ENCODE assay signal across 8 mouse cellular contexts in the genomic region with DNA sequence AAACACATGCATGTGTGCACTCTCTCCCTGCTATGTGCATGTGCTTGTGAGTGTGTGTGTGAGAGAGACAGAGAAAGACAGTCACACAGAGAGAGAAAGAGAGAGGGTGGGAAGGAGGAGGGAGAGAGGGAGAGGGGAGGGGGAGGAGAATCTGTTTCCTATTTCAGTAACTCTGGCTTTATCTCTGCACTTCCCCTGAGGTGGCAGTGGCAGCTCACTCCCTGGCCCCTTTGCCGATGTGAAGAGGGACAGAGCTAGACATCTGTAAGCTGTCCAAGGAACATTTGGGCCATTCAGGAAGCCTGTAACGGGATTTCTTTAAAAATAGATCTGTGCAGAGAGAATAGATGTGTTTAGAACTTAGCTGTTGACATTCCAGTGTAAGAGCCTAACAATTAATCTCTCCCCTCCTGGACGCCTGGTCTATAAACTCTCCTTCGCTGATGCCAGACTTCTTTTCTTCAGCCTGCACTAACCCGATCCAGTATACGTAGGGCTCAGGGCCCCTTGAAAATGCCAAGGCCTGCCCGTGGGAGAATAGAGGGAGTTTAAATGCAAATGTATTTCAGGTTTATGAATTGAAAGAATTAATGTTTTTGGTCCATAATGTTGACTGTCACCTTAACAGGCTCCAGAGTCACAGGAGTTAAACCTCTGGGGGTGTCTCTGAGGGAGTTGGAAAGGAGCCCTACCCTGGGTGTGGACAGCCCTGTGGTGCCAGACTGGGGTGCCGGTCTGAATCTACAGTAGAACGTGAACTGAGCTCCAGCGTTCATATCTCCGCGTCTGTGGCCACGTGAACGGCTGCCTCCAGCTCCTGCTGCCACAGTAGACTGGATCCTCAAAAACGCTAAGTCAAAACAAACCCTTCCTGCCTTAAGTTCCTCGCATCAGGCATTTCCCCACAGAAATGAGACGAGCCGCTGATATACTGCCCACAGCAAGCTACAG.
A peak's percentile ranks its signal among the peaks of the same experiment; 100 is the strongest.
DNase-seq lines count a peak whose midpoint lies in the region; ATAC-seq and TF ChIP-seq lines count a peak whose summit lies in the region.

No protein-coding gene starts in this region.

- ATAC-seq in frontal cortex, adult (ENCODE audit: low TSS enrichment): peak; percentile 76
- peak; percentile 62 for ATAC-seq in lung, postnatal 0 days
- ATAC-seq in heart, embryonic 12.5 days (ENCODE audit: insufficient number of reproducible peaks, low FRiP score): peak; percentile 72
- peak; percentile 46; the same call in 1 of the 2 replicates for ATAC-seq in stomach, embryonic 14.5 days (ENCODE audit: insufficient number of reproducible peaks, insufficient read depth, low FRiP score, low read depth)

- TF ChIP-seq CTCF in lung, postnatal 0 days (IDR thresholded peaks at IDR 0.05): no peak
- TF ChIP-seq CTCF in left cerebral cortex, adult 2 months (IDR thresholded peaks at IDR 0.05): no peak

- peak overlapping the region; percentile 12; the same call in 1 of the 2 replicates for H3K4me2 ChIP-seq in lung, postnatal 0 days (replicated peaks; ENCODE audit: low read depth, low read length)
- H3K4me2 ChIP-seq in heart, embryonic 12.5 days: peak overlapping the region; percentile 52
- peak overlapping the region; percentile 32 for H3K4me2 ChIP-seq in stomach, embryonic 14.5 days (replicated peaks; ENCODE audit: low read depth, low read length)

- H3K36me3 ChIP-seq in lung, postnatal 0 days (ENCODE audit: insufficient read depth, low read length): no peaks in the 10 kb centered on the region
- H3K36me3 ChIP-seq in heart, embryonic 12.5 days: no peaks in the 10 kb centered on the region
- H3K36me3 ChIP-seq in stomach, embryonic 14.5 days (ENCODE audit: control insufficient read depth, insufficient read depth, low read length): no peaks in the 10 kb centered on the region

- no peaks in the 10 kb centered on the region for H3K9me3 ChIP-seq in lung, postnatal 0 days (ENCODE audit: low read length)
- 0 out of 2 replicates have a peak, but pooled peaks cover 5% of the 10 kb centered on the region for H3K9me3 ChIP-seq in heart, embryonic 12.5 days (replicated peaks)
- no peaks in the 10 kb centered on the region for H3K9me3 ChIP-seq in stomach, embryonic 14.5 days (ENCODE audit: control insufficient read depth, low read depth, low read length)

- 20% methylated on average over 18 of the region's 18 CpGs for WGBS in lung, postnatal 0 days
- 12% methylated on average over 18 of the region's 18 CpGs for WGBS in heart, embryonic 12.5 days
- 25% methylated on average over 18 of the region's 18 CpGs for WGBS in stomach, embryonic 14.5 days

- H3K27ac ChIP-seq in lung, postnatal 0 days (ENCODE audit: low read length): no peak overlapping the region
- peak overlapping the region; percentile 85 for H3K27ac ChIP-seq in heart, embryonic 12.5 days (ENCODE audit: poor library complexity, severe bottlenecking)
- no peak overlapping the region; the same call in 1 of the 2 replicates for H3K27ac ChIP-seq in stomach, embryonic 14.5 days (ENCODE audit: low read length)
- no peak overlapping the region for H3K27ac ChIP-seq in left cerebral cortex, adult 2 months

- TF ChIP-seq EP300 in lung, postnatal 0 days (IDR thresholded peaks at IDR 0.05): peak; percentile 34; the same call in 1 of the 2 replicates

- no peak overlapping the region for H3K9ac ChIP-seq in lung, postnatal 0 days (replicated peaks; ENCODE audit: low read depth)
- no peak overlapping the region for H3K9ac ChIP-seq in heart, embryonic 12.5 days
- no peak overlapping the region for H3K9ac ChIP-seq in stomach, embryonic 14.5 days (replicated peaks; ENCODE audit: low read depth, low read length)

- no peak overlapping the region for H3K4me3 ChIP-seq in lung, postnatal 0 days (ENCODE audit: low read depth, low read length)
- no peak overlapping the region for H3K4me3 ChIP-seq in heart, embryonic 12.5 days
- H3K4me3 ChIP-seq in stomach, embryonic 14.5 days (ENCODE audit: low read depth, low read length): no peak overlapping the region
- no peak overlapping the region for H3K4me3 ChIP-seq in left cerebral cortex, adult 2 months

- no peaks in the 10 kb centered on the region for H3K27me3 ChIP-seq in lung, postnatal 0 days (replicated peaks; ENCODE audit: insufficient read depth, low read length)
- no peaks in the 10 kb centered on the region for H3K27me3 ChIP-seq in heart, embryonic 12.5 days (replicated peaks)
- no peaks in the 10 kb centered on the region for H3K27me3 ChIP-seq in stomach, embryonic 14.5 days (ENCODE audit: control insufficient read depth, insufficient read depth, low read length)

- no peak for DNase-seq in frontal cortex, postnatal 25 days (ENCODE audit: low spot score in 2 of 2)
- peak; percentile 35 for DNase-seq in lung, postnatal 0 days (ENCODE audit: low spot score)
- no peak for DNase-seq in lung, postnatal 25 days (ENCODE audit: low spot score)
- no peak for DNase-seq in left cerebral cortex, adult 2 months (ENCODE audit: extremely low spot score in 1 of 2, low spot score in 2 of 2)
- DNase-seq in urinary bladder, postnatal 4 days (ENCODE audit: low spot score in 2 of 2): no peak

- intact Hi-C loops in left cerebral cortex, adult 2 months (cut with DNase I): no loop called here

- no peaks in the 10 kb centered on the region for H3K4me1 ChIP-seq in lung, postnatal 0 days (ENCODE audit: insufficient read depth, low read depth, low read length)
- peaks cover 37% of the 10 kb centered on the region for H3K4me1 ChIP-seq in heart, embryonic 12.5 days (replicated peaks)
- peaks cover 10% of the 10 kb centered on the region for H3K4me1 ChIP-seq in stomach, embryonic 14.5 days (ENCODE audit: control insufficient read depth, insufficient read depth, low read length)
